Mouse (Mus musculus): ENCODE results near the gene Rab33b.

- no peak for TF ChIP-seq CTCF (IDR thresholded peaks at IDR 0.05; ENCODE audit: extremely low read depth, insufficient read depth, low read length)
- TF ChIP-seq POLR2A (IDR thresholded peaks at IDR 0.05; ENCODE audit: extremely low read depth, insufficient read depth, low read length), result peak; percentile 88
These were observed at the start of gene Rab33b for GRCm38 (mm10) chr3:51483741-51484359.
